Mouse (Mus musculus): Measurements from ENCODE around the gene Chst8. TPM values are rescaled to one million over a fixed set of nuclear protein-coding genes. Genes with fewer than 3 reads are reported as not detected.

Gene Chst8
- polyA plus RNA-seq, 1 experiment from 2014 or later: 9.2 TPM

- no peak for ATAC-seq
- WGBS: 86% methylated on average over 4 of the region's 4 CpGs
- Histone ChIP-seq H3K9ac (ENCODE audit: low read depth, low read length) (no peak overlapping the region), H3K4me1 (ENCODE audit: control insufficient read depth, insufficient read depth, low read depth, low read length) (no peaks in the 10 kb centered on the region), H3K27ac (ENCODE audit: low read depth, low read length) (no peak overlapping the region), H3K9me3 (ENCODE audit: control insufficient read depth, low read length) (peaks cover 2% of the 10 kb centered on the region; the same call in 1 of the 2 replicates), H3K4me2 (ENCODE audit: low read length) (no peak overlapping the region), H3K4me3 (ENCODE audit: low read length) (no peak overlapping the region), H3K27me3 (replicated peaks; ENCODE audit: control insufficient read depth, insufficient read depth, low read length) (no peaks in the 10 kb centered on the region), H3K36me3 (ENCODE audit: control insufficient read depth, insufficient read depth, low read length) (no peaks in the 10 kb centered on the region)
These were observed 25.7 kb upstream of the Chst8 start for GRCm38 (mm10) chr7:34838231-34838630.

- H3K4me2 ChIP-seq (ENCODE audit: low read length): no peak overlapping the region
- no peak overlapping the region for H3K27ac ChIP-seq (ENCODE audit: low read depth, low read length)
- WGBS: 34% methylated on average over 3 of the region's 3 CpGs
- H3K9ac ChIP-seq (ENCODE audit: low read depth, low read length): no peak overlapping the region
- H3K9me3 ChIP-seq (ENCODE audit: control insufficient read depth, low read length): no peaks in the 10 kb centered on the region
- H3K36me3 ChIP-seq (ENCODE audit: control insufficient read depth, insufficient read depth, low read length): no peaks in the 10 kb centered on the region
- H3K27me3 ChIP-seq (replicated peaks; ENCODE audit: control insufficient read depth, insufficient read depth, low read length): no peaks in the 10 kb centered on the region
- no peak overlapping the region for H3K4me3 ChIP-seq (ENCODE audit: low read length)
- ATAC-seq: no peak
- H3K4me1 ChIP-seq (ENCODE audit: control insufficient read depth, insufficient read depth, low read depth, low read length): no peaks in the 10 kb centered on the region
These were observed 13.9 kb upstream of the Chst8 start for GRCm38 (mm10) chr7:34826255-34826909.

GRCm38 (mm10) chr7:34821587-34821986 is 9.1 kb upstream of the Chst8 start:
- no peaks in the 10 kb centered on the region for H3K36me3 ChIP-seq (ENCODE audit: control insufficient read depth, insufficient read depth, low read length)
- no peak for ATAC-seq

GRCm38 (mm10) chr7:34820554-34820953 is 8.0 kb upstream of the Chst8 start:
- Histone ChIP-seq H3K27me3 (replicated peaks; ENCODE audit: control insufficient read depth, insufficient read depth, low read length) (no peaks in the 10 kb centered on the region; the same call in 1 of the 2 replicates), H3K36me3 (ENCODE audit: control insufficient read depth, insufficient read depth, low read length) (no peaks in the 10 kb centered on the region), H3K9me3 (ENCODE audit: control insufficient read depth, low read length) (no peaks in the 10 kb centered on the region), H3K4me1 (ENCODE audit: control insufficient read depth, insufficient read depth, low read depth, low read length) (no peaks in the 10 kb centered on the region; the same call in 1 of the 2 replicates), H3K27ac (ENCODE audit: low read depth, low read length) (no peak overlapping the region), H3K4me3 (ENCODE audit: low read length) (no peak overlapping the region), H3K9ac (ENCODE audit: low read depth, low read length) (no peak overlapping the region), H3K4me2 (ENCODE audit: low read length) (no peak overlapping the region)
- WGBS: 20% methylated on average over 6 of the region's 6 CpGs
- ATAC-seq: no peak

More at GRCm38 (mm10) chr7:34821587-34821986, 9.1 kb upstream of the Chst8 start:
- no peaks in the 10 kb centered on the region; the same call in 1 of the 2 replicates for H3K4me1 ChIP-seq (ENCODE audit: control insufficient read depth, insufficient read depth, low read depth, low read length)
- H3K27ac ChIP-seq (ENCODE audit: low read depth, low read length): no peak overlapping the region
- no peak overlapping the region for H3K9ac ChIP-seq (ENCODE audit: low read depth, low read length)
- H3K9me3 ChIP-seq (ENCODE audit: control insufficient read depth, low read length): no peaks in the 10 kb centered on the region
- no peak overlapping the region for H3K4me3 ChIP-seq (ENCODE audit: low read length)
- no peak overlapping the region for H3K4me2 ChIP-seq (ENCODE audit: low read length)
- no peaks in the 10 kb centered on the region; the same call in 1 of the 2 replicates for H3K27me3 ChIP-seq (replicated peaks; ENCODE audit: control insufficient read depth, insufficient read depth, low read length)
- WGBS: 85% methylated on average over 9 of the region's 9 CpGs

GRCm38 (mm10) chr7:34819796-34820195 is 7.3 kb upstream of the Chst8 start:
- no peaks in the 10 kb centered on the region for H3K36me3 ChIP-seq (ENCODE audit: control insufficient read depth, insufficient read depth, low read length)
- no peak for ATAC-seq
- no peak overlapping the region for H3K4me2 ChIP-seq (ENCODE audit: low read length)
- no peaks in the 10 kb centered on the region for H3K9me3 ChIP-seq (ENCODE audit: control insufficient read depth, low read length)
- H3K4me3 ChIP-seq (ENCODE audit: low read length): no peak overlapping the region
- H3K9ac ChIP-seq (ENCODE audit: low read depth, low read length): no peak overlapping the region
- WGBS: 84% methylated on average over 18 of the region's 18 CpGs
- no peak overlapping the region for H3K27ac ChIP-seq (ENCODE audit: low read depth, low read length)
- H3K4me1 ChIP-seq (ENCODE audit: control insufficient read depth, insufficient read depth, low read depth, low read length): no peaks in the 10 kb centered on the region; the same call in 1 of the 2 replicates
- H3K27me3 ChIP-seq (replicated peaks; ENCODE audit: control insufficient read depth, insufficient read depth, low read length): no peaks in the 10 kb centered on the region; the same call in 1 of the 2 replicates

GRCm38 (mm10) chr7:34818660-34819059 is 6.1 kb upstream of the Chst8 start:
- Histone ChIP-seq H3K9ac (ENCODE audit: low read depth, low read length) (no peak overlapping the region), H3K4me3 (ENCODE audit: low read length) (no peak overlapping the region), H3K36me3 (ENCODE audit: control insufficient read depth, insufficient read depth, low read length) (no peaks in the 10 kb centered on the region), H3K9me3 (ENCODE audit: control insufficient read depth, low read length) (no peaks in the 10 kb centered on the region), H3K4me2 (ENCODE audit: low read length) (no peak overlapping the region), H3K27me3 (replicated peaks; ENCODE audit: control insufficient read depth, insufficient read depth, low read length) (peaks cover 2% of the 10 kb centered on the region), H3K4me1 (ENCODE audit: control insufficient read depth, insufficient read depth, low read depth, low read length) (no peaks in the 10 kb centered on the region; the same call in 1 of the 2 replicates), H3K27ac (ENCODE audit: low read depth, low read length) (no peak overlapping the region)
- 63% methylated on average over 5 of the region's 5 CpGs for WGBS
- no peak for ATAC-seq

- no peak for ATAC-seq
- H3K27me3 ChIP-seq (replicated peaks; ENCODE audit: control insufficient read depth, insufficient read depth, low read length): peaks cover 6% of the 10 kb centered on the region
- H3K4me2 ChIP-seq (ENCODE audit: low read length): no peak overlapping the region
- no peaks in the 10 kb centered on the region for H3K9me3 ChIP-seq (ENCODE audit: control insufficient read depth, low read length)
- no peak overlapping the region for H3K9ac ChIP-seq (ENCODE audit: low read depth, low read length)
- H3K4me3 ChIP-seq (ENCODE audit: low read length): no peak overlapping the region
- 71% methylated on average over 7 of the region's 7 CpGs for WGBS
- no peak overlapping the region for H3K27ac ChIP-seq (ENCODE audit: low read depth, low read length)
- H3K36me3 ChIP-seq (ENCODE audit: control insufficient read depth, insufficient read depth, low read length): no peaks in the 10 kb centered on the region
- H3K4me1 ChIP-seq (ENCODE audit: control insufficient read depth, insufficient read depth, low read depth, low read length): peaks cover 1% of the 10 kb centered on the region
These were observed 4.5 kb upstream of the Chst8 start for GRCm38 (mm10) chr7:34816981-34817380.

- Histone ChIP-seq H3K27ac (ENCODE audit: low read depth, low read length) (no peak overlapping the region), H3K4me2 (ENCODE audit: low read length) (no peak overlapping the region), H3K4me3 (ENCODE audit: low read length) (no peak overlapping the region), H3K4me1 (ENCODE audit: control insufficient read depth, insufficient read depth, low read depth, low read length) (peaks cover 16% of the 10 kb centered on the region), H3K36me3 (ENCODE audit: control insufficient read depth, insufficient read depth, low read length) (no peaks in the 10 kb centered on the region), H3K27me3 (replicated peaks; ENCODE audit: control insufficient read depth, insufficient read depth, low read length) (peaks cover 10% of the 10 kb centered on the region), H3K9me3 (ENCODE audit: control insufficient read depth, low read length) (no peaks in the 10 kb centered on the region), H3K9ac (ENCODE audit: low read depth, low read length) (no peak overlapping the region)
- ATAC-seq: no peak
- WGBS: 76% methylated on average over 3 of the region's 3 CpGs
These were observed 2.3 kb upstream of the Chst8 start for GRCm38 (mm10) chr7:34814801-34815200.

- H3K4me1 ChIP-seq (ENCODE audit: control insufficient read depth, insufficient read depth, low read depth, low read length): peaks cover 16% of the 10 kb centered on the region
- H3K4me2 ChIP-seq (ENCODE audit: low read length): peak overlapping the region; percentile 97
- peaks cover 10% of the 10 kb centered on the region for H3K27me3 ChIP-seq (replicated peaks; ENCODE audit: control insufficient read depth, insufficient read depth, low read length)
- WGBS: under 1% methylated on average over 66 of the region's 66 CpGs
- H3K27ac ChIP-seq (ENCODE audit: low read depth, low read length): no peak overlapping the region
- peak overlapping the region; percentile 74 for H3K4me3 ChIP-seq (ENCODE audit: low read length)
- H3K9ac ChIP-seq (ENCODE audit: low read depth, low read length): peak overlapping the region; percentile 71
- no peaks in the 10 kb centered on the region for H3K36me3 ChIP-seq (ENCODE audit: control insufficient read depth, insufficient read depth, low read length)
- peak; percentile 32; the same call in 1 of the 2 replicates for ATAC-seq
- H3K9me3 ChIP-seq (ENCODE audit: control insufficient read depth, low read length): no peaks in the 10 kb centered on the region
These were observed 682 bp downstream of the Chst8 start for GRCm38 (mm10) chr7:34811531-34812526.

All from hindbrain, embryonic 16.5 days (tissue).